8 mouse cellular contexts compared by ENCODE assay signal in the genomic region with DNA sequence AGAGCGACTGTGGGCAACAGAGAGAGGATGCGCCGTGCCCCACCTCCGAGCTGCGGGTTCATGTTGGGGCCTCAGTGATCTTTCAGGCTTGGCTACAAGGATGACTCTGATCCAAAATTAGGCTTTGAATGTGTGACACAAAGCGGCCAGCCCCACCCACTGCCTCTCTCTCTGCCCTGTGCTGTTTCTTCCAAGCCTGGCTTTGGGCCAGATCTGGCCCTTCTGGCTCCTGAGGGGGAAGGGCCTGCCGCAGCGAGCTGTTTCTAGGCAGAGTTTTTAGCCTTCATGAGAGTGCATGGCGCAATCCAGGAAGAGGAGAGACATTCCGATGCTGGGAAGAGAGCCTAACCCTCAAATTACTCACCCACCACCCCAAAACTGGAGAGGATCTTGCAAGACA.
DNase-seq lines count a peak whose midpoint lies in the region; ATAC-seq and TF ChIP-seq lines count a peak whose summit lies in the region.

No protein-coding gene starts in this region.

- peak in 1 of 2 experiments; percentile 31 for DNase-seq in layer of hippocampus, adult 2 months (ENCODE audit: low spot score in 2 of 2)
- no peak for DNase-seq in layer of hippocampus, adult 9-10 months (ENCODE audit: low spot score)
- peak; percentile 79 for DNase-seq in embryo, embryonic 11 days
- peak; percentile 69 for DNase-seq in liver, postnatal 0 days
- peak; percentile 56 to 82 for DNase-seq in urinary bladder, postnatal 36 days (ENCODE audit: low spot score in 2 of 2)

- no peak for TF ChIP-seq EP300 in liver, postnatal 0 days (IDR thresholded peaks at IDR 0.05; ENCODE audit: low read depth)

- peak overlapping the region; percentile 10; the same call in 1 of the 2 replicates for H3K4me3 ChIP-seq in layer of hippocampus, adult 2 months
- H3K4me3 ChIP-seq in intestine, embryonic 16.5 days (ENCODE audit: low read length): no peak overlapping the region
- H3K4me3 ChIP-seq in liver, postnatal 0 days (ENCODE audit: low read depth, low read length): no peak overlapping the region
- no peak overlapping the region for H3K4me3 ChIP-seq in neural tube, embryonic 12.5 days

- WGBS in intestine, embryonic 16.5 days: 27% methylated on average over 10 of the region's 10 CpGs
- WGBS in liver, postnatal 0 days (ENCODE audit: insufficient replicate concordance): 39% methylated on average over 10 of the region's 10 CpGs
- 24% methylated on average over 10 of the region's 10 CpGs for WGBS in neural tube, embryonic 12.5 days

- peaks cover 25% of the 10 kb centered on the region for H3K4me1 ChIP-seq in intestine, embryonic 16.5 days (ENCODE audit: control insufficient read depth, insufficient read depth, low read length)
- H3K4me1 ChIP-seq in liver, postnatal 0 days (ENCODE audit: insufficient read depth): peaks cover 13% of the 10 kb centered on the region
- H3K4me1 ChIP-seq in neural tube, embryonic 12.5 days: peaks cover 49% of the 10 kb centered on the region

- H3K36me3 ChIP-seq in intestine, embryonic 16.5 days (ENCODE audit: control insufficient read depth, insufficient read depth, low read length): no peaks in the 10 kb centered on the region
- no peaks in the 10 kb centered on the region for H3K36me3 ChIP-seq in liver, postnatal 0 days (replicated peaks; ENCODE audit: insufficient read depth, low read length)
- no peaks in the 10 kb centered on the region for H3K36me3 ChIP-seq in neural tube, embryonic 12.5 days

- peak; percentile 79 for ATAC-seq in granulocyte monocyte progenitor cell, adult 5-6 weeks (replicated peaks; ENCODE audit: poor library complexity, severe bottlenecking)
- ATAC-seq in intestine, embryonic 16.5 days: peak; percentile 84
- peak; percentile 79 for ATAC-seq in liver, postnatal 0 days
- peak; percentile 65 for ATAC-seq in neural tube, embryonic 12.5 days (ENCODE audit: low FRiP score, low read depth)

- H3K9me3 ChIP-seq in intestine, embryonic 16.5 days (ENCODE audit: control insufficient read depth, low read length): no peaks in the 10 kb centered on the region
- no peaks in the 10 kb centered on the region for H3K9me3 ChIP-seq in liver, postnatal 0 days (ENCODE audit: low read length)
- no peaks in the 10 kb centered on the region for H3K9me3 ChIP-seq in neural tube, embryonic 12.5 days

- no peak overlapping the region for H3K4me2 ChIP-seq in intestine, embryonic 16.5 days (ENCODE audit: low read depth, low read length)
- no peak overlapping the region; the same call in 1 of the 2 replicates for H3K4me2 ChIP-seq in liver, postnatal 0 days (ENCODE audit: low read depth, low read length)
- peak overlapping the region; percentile 41 for H3K4me2 ChIP-seq in neural tube, embryonic 12.5 days (replicated peaks)

- H3K9ac ChIP-seq in intestine, embryonic 16.5 days (ENCODE audit: low read depth, low read length): peak overlapping the region; percentile 44; the same call in 1 of the 2 replicates
- no peak overlapping the region for H3K9ac ChIP-seq in liver, postnatal 0 days (replicated peaks)
- no peak overlapping the region for H3K9ac ChIP-seq in neural tube, embryonic 12.5 days

- no peak for TF ChIP-seq CTCF in layer of hippocampus, adult 2 months (conservative IDR thresholded peaks at IDR 0.05)
- no peak for TF ChIP-seq CTCF in liver, postnatal 0 days (IDR thresholded peaks at IDR 0.05; ENCODE audit: low read depth)

- peak overlapping the region; percentile 39; the same call in 1 of the 2 replicates for H3K27ac ChIP-seq in layer of hippocampus, adult 2 months
- H3K27ac ChIP-seq in intestine, embryonic 16.5 days (ENCODE audit: low read length): peak overlapping the region; percentile 87
- peak overlapping the region; percentile 34; the same call in 1 of the 2 replicates for H3K27ac ChIP-seq in liver, postnatal 0 days (ENCODE audit: low read depth)
- H3K27ac ChIP-seq in neural tube, embryonic 12.5 days: peak overlapping the region; percentile 90

- no peaks in the 10 kb centered on the region for H3K27me3 ChIP-seq in intestine, embryonic 16.5 days (replicated peaks; ENCODE audit: control insufficient read depth, insufficient read depth, low read length)
- H3K27me3 ChIP-seq in liver, postnatal 0 days (ENCODE audit: insufficient read depth, low read length): no peaks in the 10 kb centered on the region
- H3K27me3 ChIP-seq in neural tube, embryonic 12.5 days (replicated peaks): no peaks in the 10 kb centered on the region

Comparison
In these comparisons a context has a peak if more than half of its experiments do, and no peak if none do; other contexts are left out.
1. H3K27ac ChIP-seq: peak in every context shown above with its lines; median percentile 90 in neural tube, embryonic 12.5 days; 87 in intestine, embryonic 16.5 days; 39 in layer of hippocampus, adult 2 months; 34 in liver, postnatal 0 days.